Mouse (Mus musculus): ENCODE measurements around the gene Vmn2r14. TPM values are rescaled to one million over a fixed set of nuclear protein-coding genes. Genes with fewer than 3 reads are reported as not detected.
"Not testable (repeated sequence)": the region's sequence is repeated elsewhere in the genome, so short reads cannot be mapped to it uniquely, and the experiment has no call there.

The Vmn2r14 gene
- not detected in 2 replicates for total RNA-seq (2012; rRNA removed)
- not detected for polyA plus RNA-seq (2012; ENCODE audit: insufficient read depth in 1 of 2, insufficient read length in 2 of 2, low read depth in 1 of 2, low replicate concordance in 2 of 2, missing spikeins in 1 of 2)

GRCm38 (mm10) chr5:109224608-109225007, at the start of gene Vmn2r14:
Vmn2r14 (minus strand) TSS chr5:109224708.
- Histone ChIP-seq H3K9ac (ENCODE audit: control insufficient read depth, low read depth, low read length, poor library complexity, severe bottlenecking) (no peak within 1 kb of the TSS), H3K27me3 (ENCODE audit: control insufficient read depth in 1 of 2, insufficient read depth in 2 of 2, low read length in 2 of 2) (no peaks in the 10 kb centered on the region), H3K27ac (ENCODE audit: control insufficient read depth, low read depth, low read length) (no peak within 1 kb of the TSS), H3K9me3 (replicated peaks; ENCODE audit: insufficient read depth, low read length) (no peaks in the 10 kb centered on the region), H3K79me2 (ENCODE audit: control insufficient read depth, insufficient read depth, low read length, poor library complexity) (no peaks in the 10 kb centered on the region), H3K4me1 (ENCODE audit: control insufficient read depth in 1 of 2, insufficient read depth in 2 of 2, low read length in 2 of 2) (no peaks in the 10 kb centered on the region), H3K4me3 (ENCODE audit: control insufficient read depth in 1 of 2, insufficient read depth in 1 of 2, low read depth in 2 of 2, low read length in 2 of 2) (no peak within 1 kb of the TSS), H3K36me3 (ENCODE audit: control insufficient read depth in 1 of 2, insufficient read depth in 2 of 2, low read length in 2 of 2) (no peaks in the 10 kb centered on the region)
- DNase-seq (ENCODE audit: low read depth, low spot score): no peak
- TF ChIP-seq CHD2 (IDR thresholded peaks at IDR 0.05; ENCODE audit: low read length) (no peak), RAD21 (IDR thresholded peaks at IDR 0.05; ENCODE audit: low read depth, low read length) (no peak)

DNA sequence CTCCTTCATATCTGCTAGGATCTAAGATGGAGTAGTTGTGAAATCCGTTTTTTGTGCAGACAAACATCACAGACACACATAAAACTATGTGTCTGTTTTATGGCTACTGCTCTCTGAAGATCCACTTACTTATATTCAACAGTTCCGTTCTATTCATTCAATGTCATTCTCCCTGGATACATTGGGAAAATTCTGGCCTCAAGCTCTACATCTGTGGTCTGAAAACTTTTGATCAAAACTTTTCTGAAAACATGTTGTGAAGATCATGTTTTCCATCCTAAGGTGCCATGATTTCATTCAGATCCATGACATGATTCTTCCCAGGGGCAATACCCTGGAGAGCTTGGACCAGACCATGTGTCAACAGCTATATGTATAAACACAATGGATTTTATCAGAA, 32.4 kb downstream of the Vmn2r14 start, which contains the start of gene Vmn2r13:
Vmn2r13 (minus strand) TSS at position 101 of the 400 bp plus-strand sequence.
- H3K27me3 ChIP-seq (ENCODE audit: control insufficient read depth in 1 of 2, insufficient read depth in 2 of 2, low read length in 2 of 2); H3K36me3 ChIP-seq (ENCODE audit: control insufficient read depth in 1 of 2, insufficient read depth in 2 of 2, low read length in 2 of 2); H3K9me3 ChIP-seq (replicated peaks; ENCODE audit: insufficient read depth, low read length); H3K9ac ChIP-seq (ENCODE audit: control insufficient read depth, low read depth, low read length, poor library complexity, severe bottlenecking); H3K4me1 ChIP-seq (ENCODE audit: control insufficient read depth in 1 of 2, insufficient read depth in 2 of 2, low read length in 2 of 2); H3K27ac ChIP-seq (ENCODE audit: control insufficient read depth, low read depth, low read length); H3K4me3 ChIP-seq (ENCODE audit: control insufficient read depth in 1 of 2, insufficient read depth in 1 of 2, low read depth in 2 of 2, low read length in 2 of 2); H3K79me2 ChIP-seq (ENCODE audit: control insufficient read depth, insufficient read depth, low read length, poor library complexity); DNase-seq (ENCODE audit: low read depth, low spot score): not testable (repeated sequence)

DNA sequence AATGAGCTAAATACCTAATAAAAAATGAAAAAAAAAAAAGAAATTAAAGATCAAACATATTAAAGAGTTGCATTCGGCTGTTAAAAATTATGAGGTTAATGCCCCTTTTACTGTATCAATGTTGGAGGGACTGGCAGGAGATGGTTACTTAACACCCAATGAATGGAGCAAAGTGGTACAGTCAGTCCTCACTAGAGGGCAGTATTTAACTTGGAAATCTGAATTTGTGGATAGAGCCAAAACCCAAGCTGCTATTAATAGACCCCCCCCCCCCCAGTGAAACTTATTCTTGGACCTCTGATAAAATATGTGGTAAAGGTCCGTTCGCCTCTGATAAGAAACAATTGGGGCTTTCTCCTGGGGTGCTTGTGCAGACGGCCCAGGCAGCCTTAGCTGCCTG, 57.7 kb downstream of the Vmn2r14 start:
- H3K36me3 ChIP-seq (ENCODE audit: control insufficient read depth in 1 of 2, insufficient read depth in 2 of 2, low read length in 2 of 2); H3K9me3 ChIP-seq (replicated peaks; ENCODE audit: insufficient read depth, low read length); H3K4me1 ChIP-seq (ENCODE audit: control insufficient read depth in 1 of 2, insufficient read depth in 2 of 2, low read length in 2 of 2); H3K79me2 ChIP-seq (ENCODE audit: control insufficient read depth, insufficient read depth, low read length, poor library complexity); H3K27ac ChIP-seq (ENCODE audit: control insufficient read depth, low read depth, low read length); H3K27me3 ChIP-seq (ENCODE audit: control insufficient read depth in 1 of 2, insufficient read depth in 2 of 2, low read length in 2 of 2); H3K9ac ChIP-seq (ENCODE audit: control insufficient read depth, low read depth, low read length, poor library complexity, severe bottlenecking): not testable (repeated sequence)
- peak overlapping the region in 1 of 2 experiments; percentile 38; a peak in 1 of 4 replicates for H3K4me3 ChIP-seq (ENCODE audit: control insufficient read depth in 1 of 2, insufficient read depth in 1 of 2, low read depth in 2 of 2, low read length in 2 of 2)
- TF ChIP-seq CTCF (IDR thresholded peaks at IDR 0.05 in 2 of 3, conservative IDR thresholded peaks at IDR 0.05 in 1 of 3; ENCODE audit: control insufficient read depth in 1 of 3, insufficient read depth in 1 of 3, low read depth in 2 of 3, low read length in 3 of 3, poor library complexity in 1 of 3, severe bottlenecking in 1 of 3) (peak in 1 of 3 experiments; percentile 45; a peak in 2 of 6 replicates), SMC3 (IDR thresholded peaks at IDR 0.05; ENCODE audit: low read depth, low read length) (peak; percentile 35; the same call in 1 of the 2 replicates), RAD21 (IDR thresholded peaks at IDR 0.05; ENCODE audit: low read depth, low read length) (peak; percentile 46)
- peak; percentile 39 for DNase-seq (ENCODE audit: low read depth, low spot score)

Other genes with a start within 250 kb of the Vmn2r14 start
- gene Vmn2r10, start 218.2 kb downstream of the Vmn2r14 start, total RNA-seq (2012; rRNA removed): not detected in 2 replicates
- under 1 TPM in 1 of 2 experiments, not detected in 1; 0.07 TPM for gene Vmn2r10, start 218.2 kb downstream of the Vmn2r14 start, polyA plus RNA-seq (2012; ENCODE audit: insufficient read depth in 1 of 2, insufficient read length in 2 of 2, low read depth in 1 of 2, low replicate concordance in 2 of 2, missing spikeins in 1 of 2)
- not detected in 2 replicates for gene Vmn2r11, start 165.1 kb downstream of the Vmn2r14 start, total RNA-seq (2012; rRNA removed)
- gene Vmn2r11, start 165.1 kb downstream of the Vmn2r14 start, polyA plus RNA-seq (2012; ENCODE audit: insufficient read depth in 1 of 2, insufficient read length in 2 of 2, low read depth in 1 of 2, low replicate concordance in 2 of 2, missing spikeins in 1 of 2): not detected
- not detected in 2 replicates for gene Vmn2r12, start 126.8 kb downstream of the Vmn2r14 start, total RNA-seq (2012; rRNA removed)
- not detected for gene Vmn2r12, start 126.8 kb downstream of the Vmn2r14 start, polyA plus RNA-seq (2012; ENCODE audit: insufficient read depth in 1 of 2, insufficient read length in 2 of 2, low read depth in 1 of 2, low replicate concordance in 2 of 2, missing spikeins in 1 of 2)
- not detected in 2 replicates for gene Vmn2r13, start 32.5 kb downstream of the Vmn2r14 start, total RNA-seq (2012; rRNA removed)
- gene Vmn2r13, start 32.5 kb downstream of the Vmn2r14 start, polyA plus RNA-seq (2012; ENCODE audit: insufficient read depth in 1 of 2, insufficient read length in 2 of 2, low read depth in 1 of 2, low replicate concordance in 2 of 2, missing spikeins in 1 of 2): not detected
- not detected in 2 replicates for gene Vmn2r15, start 72.9 kb upstream of the Vmn2r14 start, total RNA-seq (2012; rRNA removed)
- not detected for gene Vmn2r15, start 72.9 kb upstream of the Vmn2r14 start, polyA plus RNA-seq (2012; ENCODE audit: insufficient read depth in 1 of 2, insufficient read length in 2 of 2, low read depth in 1 of 2, low replicate concordance in 2 of 2, missing spikeins in 1 of 2)
- gene Vmn2r16, start 105.5 kb upstream of the Vmn2r14 start, total RNA-seq (2012; rRNA removed): not detected in 2 replicates
- gene Vmn2r16, start 105.5 kb upstream of the Vmn2r14 start, polyA plus RNA-seq (2012; ENCODE audit: insufficient read depth in 1 of 2, insufficient read length in 2 of 2, low read depth in 1 of 2, low replicate concordance in 2 of 2, missing spikeins in 1 of 2): not detected
- gene Vmn2r17, start 195.0 kb upstream of the Vmn2r14 start, total RNA-seq (2012; rRNA removed): not detected in 2 replicates
- gene Vmn2r17, start 195.0 kb upstream of the Vmn2r14 start, polyA plus RNA-seq (2012; ENCODE audit: insufficient read depth in 1 of 2, insufficient read length in 2 of 2, low read depth in 1 of 2, low replicate concordance in 2 of 2, missing spikeins in 1 of 2): not detected

All from MEL (cell line).